33 mouse cellular contexts compared by ENCODE assay signal in the genomic region with DNA sequence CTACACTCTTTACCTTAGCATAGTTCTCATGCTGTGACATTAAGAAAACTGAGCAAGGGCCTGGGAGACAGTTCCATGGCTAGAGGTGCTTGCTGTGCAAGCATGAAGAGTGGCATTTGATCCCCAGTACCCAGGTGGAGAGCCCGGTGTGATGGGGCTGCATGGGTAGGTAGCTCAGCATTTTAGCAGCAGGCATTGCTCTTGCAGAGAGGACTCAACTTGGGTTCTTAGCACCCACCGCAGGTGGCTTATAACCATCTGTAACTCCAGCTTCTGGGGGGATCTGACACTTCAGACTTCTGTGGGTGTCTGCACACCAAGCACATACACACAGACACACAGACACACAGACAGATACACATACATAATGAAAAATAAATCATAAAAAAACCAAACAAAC.
"Had no signal": no experiment of that assay in that cellular context is flagged by ENCODE, and none has a peak within 500 bp of the region (broad histone marks: within the 10 kb centered on the region; RNA-seq: fewer than 3 reads in every experiment).

No protein-coding gene starts in this region.

- H3K27me3 ChIP-seq: heart, embryonic 12.5 days; heart, embryonic 13.5 days; heart, embryonic 15.5 days; hindbrain, embryonic 12.5 days; hindbrain, embryonic 13.5 days; hindbrain, embryonic 15.5 days; intestine, embryonic 15.5 days; kidney, embryonic 15.5 days had no signal

- H3K27ac ChIP-seq: heart, embryonic 10.5 days; heart, embryonic 13.5 days; heart, embryonic 15.5 days; hindbrain, embryonic 10.5 days; hindbrain, embryonic 12.5 days; hindbrain, embryonic 13.5 days; hindbrain, embryonic 14.5 days; hindbrain, embryonic 15.5 days; hindbrain, postnatal 0 days; intestine, embryonic 15.5 days; kidney, embryonic 15.5 days; kidney, postnatal 0 days; layer of hippocampus, adult 2 months had no signal

- H3K4me3 ChIP-seq: heart, embryonic 10.5 days; heart, embryonic 12.5 days; heart, embryonic 13.5 days; heart, embryonic 15.5 days; hindbrain, embryonic 10.5 days; hindbrain, embryonic 12.5 days; hindbrain, embryonic 13.5 days; hindbrain, embryonic 15.5 days; intestine, embryonic 15.5 days; kidney, embryonic 15.5 days; layer of hippocampus, adult 2 months had no signal

- H3K4me1 ChIP-seq: intestine, embryonic 15.5 days had no signal

- ATAC-seq: hindbrain, embryonic 16.5 days; hindbrain, postnatal 0 days; inflammation-experienced regulatory T-cells, adult 6 months; intestine, embryonic 15.5 days; intestine, embryonic 16.5 days; intestine, postnatal 0 days had no signal

- H3K9ac ChIP-seq: heart, embryonic 12.5 days; heart, embryonic 13.5 days; heart, embryonic 15.5 days; hindbrain, embryonic 12.5 days; hindbrain, embryonic 13.5 days; hindbrain, embryonic 14.5 days; hindbrain, embryonic 15.5 days; intestine, embryonic 15.5 days; kidney, embryonic 15.5 days had no signal

- H3K36me3 ChIP-seq: heart, embryonic 15.5 days had no signal

- H3K9me3 ChIP-seq: heart, embryonic 10.5 days; heart, embryonic 12.5 days; heart, embryonic 13.5 days; heart, embryonic 15.5 days; hindbrain, embryonic 10.5 days; hindbrain, embryonic 12.5 days; hindbrain, embryonic 13.5 days; hindbrain, embryonic 15.5 days; intestine, embryonic 15.5 days; kidney, embryonic 15.5 days had no signal

- DNase-seq: heart, postnatal 10 days; heart, postnatal 14 days; heart, postnatal 4 days; kidney, adult 11 months; kidney, adult 18-20 months; kidney, adult 2 months; kidney, adult 8-10 months; kidney, adult 9 months; kidney, postnatal 10 days; kidney, postnatal 14 days; kidney, postnatal 36 days; kidney, postnatal 4 days; layer of hippocampus, adult 9-11 months; layer of hippocampus, postnatal 36 days had no signal

- H3K4me2 ChIP-seq: heart, embryonic 11.5 days; heart, embryonic 12.5 days; heart, embryonic 13.5 days; heart, embryonic 15.5 days; hindbrain, embryonic 12.5 days; hindbrain, embryonic 13.5 days; hindbrain, embryonic 14.5 days; hindbrain, embryonic 15.5 days; intestine, embryonic 15.5 days; kidney, embryonic 15.5 days had no signal
